Mouse (Mus musculus) forebrain, embryonic 16.5 days (tissue): ENCODE data around the gene Focad. TPM values are rescaled to one million over a fixed set of nuclear protein-coding genes. Genes with fewer than 3 reads are reported as not detected.
A peak's percentile ranks its signal among the peaks of the same experiment; 100 is the strongest.

ENCODE experiments used
- ATAC-seq: fragments of 200-750 bp; cut with Nextera tagmentation; 2 replicates; pipeline ENCODE4 v1.8.0; 2017; ENCODE audit warnings: mild to moderate bottlenecking, moderate library complexity
- H3K27ac ChIP-seq: fragments of 300-500 bp; sonication (generic); 2 replicates; pipeline ENCODE4 v1.5.1; 2014; ENCODE audit warnings: low read length, control low read depth
- H3K27me3 ChIP-seq: fragments of 300-500 bp; sonication (generic); replicated peaks from 2 replicates; pipeline ENCODE4 v1.6.1; 2014; ENCODE audit warnings: low read length; ENCODE audit not compliant: control insufficient read depth, insufficient read depth
- H3K36me3 ChIP-seq: fragments of 300-500 bp; sonication (generic); 2 replicates; pipeline ENCODE4 v1.6.1; 2014; ENCODE audit not compliant: control insufficient read depth, insufficient read depth
- H3K4me1 ChIP-seq: fragments of 300-500 bp; sonication (generic); replicated peaks from 2 replicates; pipeline ENCODE4 v1.6.1; 2014; ENCODE audit warnings: low read length; ENCODE audit not compliant: control insufficient read depth, insufficient read depth
- H3K4me2 ChIP-seq: fragments of 300-500 bp; sonication (generic); 2 replicates; pipeline ENCODE4 v1.6.1; 2014; ENCODE audit warnings: mild to moderate bottlenecking, low read length, control low read depth
- H3K4me3 ChIP-seq: fragments of 300-500 bp; sonication (generic); replicated peaks from 2 replicates; pipeline ENCODE4 v1.5.1; 2014; ENCODE audit warnings: mild to moderate bottlenecking, low read length, control low read depth
- H3K9ac ChIP-seq: fragments of 300-500 bp; sonication (generic); replicated peaks from 2 replicates; pipeline ENCODE4 v1.6.1; 2014; ENCODE audit warnings: low read depth, low read length, control low read depth
- H3K9me3 ChIP-seq: fragments of 300-500 bp; sonication (generic); 2 replicates; pipeline ENCODE4 v1.6.1; 2016; ENCODE audit warnings: low read length; ENCODE audit not compliant: control insufficient read depth
- WGBS: fragments of 180-500 bp; shearing (Covaris S2); extraction: QIAGEN DNeasy Blood & Tissue Kit; methylation state at CpG from one replicate; pipeline ENCODE4 v1.1.7; 2014; 5-methylcytosine and 5-hydroxymethylcytosine counted together
- polyA plus RNA-seq: library from polyadenylated mRNA; unstranded; fragments of >200 nt; fragmentation: Nextera tagmentation; extraction: Ambion mirVana; gene quantifications from 2 replicates; pipeline ENCODE4 v1.2.1, GENCODE M21; 2015

The Focad gene
- polyA plus RNA-seq, 1 experiment from 2014 or later = 21.1 TPM

DNA sequence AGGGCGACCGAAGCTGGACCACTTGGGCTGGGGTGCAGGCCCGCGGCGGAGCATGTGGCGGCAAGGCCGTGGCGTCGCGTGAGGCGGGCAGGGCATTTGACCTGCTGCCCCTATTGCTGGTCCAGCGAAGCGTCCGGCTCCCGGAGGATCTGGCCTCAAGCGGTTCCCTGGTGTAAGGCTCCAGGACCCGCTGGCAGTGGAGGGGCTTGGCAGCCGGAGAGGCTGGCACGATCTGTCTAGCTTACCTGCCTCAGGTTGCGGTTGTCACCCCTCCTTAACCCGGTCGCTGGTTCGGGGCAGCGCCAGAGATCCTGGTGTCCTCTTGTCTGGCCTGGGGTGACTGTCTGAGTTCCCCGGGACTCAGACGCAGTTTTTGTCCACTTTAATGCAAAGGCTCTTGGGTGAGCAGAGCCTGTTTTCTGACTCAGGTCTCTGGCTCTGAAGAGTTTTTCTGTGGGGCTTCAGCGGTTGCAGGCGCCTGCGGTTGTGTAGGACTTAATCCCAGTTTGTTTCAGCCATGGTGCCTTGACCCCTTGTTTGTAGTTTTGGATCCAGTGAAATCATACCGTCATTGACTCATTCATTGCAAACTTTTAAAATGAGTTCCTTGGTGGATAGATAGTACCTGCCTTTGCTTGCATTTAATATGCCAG, 465 bp downstream of the Focad start:
- Histone ChIP-seq H3K4me2 (peak overlapping the region; percentile 60), H3K4me3 (peak overlapping the region; percentile 73), H3K27ac (no peak overlapping the region), H3K9ac (peak overlapping the region; percentile 75), H3K9me3 (no peaks in the 10 kb centered on the region), H3K36me3 (no peaks in the 10 kb centered on the region), H3K4me1 (peaks cover 4% of the 10 kb centered on the region), H3K27me3 (no peaks in the 10 kb centered on the region)
- peak; percentile 47; the same call in 1 of the 2 replicates for ATAC-seq
- WGBS = under 1% methylated on average over 30 of the region's 30 CpGs

GRCm38 (mm10) chr4:88095693-88096092, 1.3 kb downstream of the Focad start:
- no peaks in the 10 kb centered on the region for H3K27me3 ChIP-seq
- H3K9ac ChIP-seq = no peak overlapping the region
- 72% methylated on average over 2 of the region's 2 CpGs for WGBS
- H3K4me2 ChIP-seq = no peak overlapping the region
- no peaks in the 10 kb centered on the region for H3K9me3 ChIP-seq
- H3K27ac ChIP-seq = no peak overlapping the region
- no peaks in the 10 kb centered on the region for H3K36me3 ChIP-seq
- no peak overlapping the region for H3K4me3 ChIP-seq
- ATAC-seq = no peak
- H3K4me1 ChIP-seq = peaks cover 4% of the 10 kb centered on the region

DNA sequence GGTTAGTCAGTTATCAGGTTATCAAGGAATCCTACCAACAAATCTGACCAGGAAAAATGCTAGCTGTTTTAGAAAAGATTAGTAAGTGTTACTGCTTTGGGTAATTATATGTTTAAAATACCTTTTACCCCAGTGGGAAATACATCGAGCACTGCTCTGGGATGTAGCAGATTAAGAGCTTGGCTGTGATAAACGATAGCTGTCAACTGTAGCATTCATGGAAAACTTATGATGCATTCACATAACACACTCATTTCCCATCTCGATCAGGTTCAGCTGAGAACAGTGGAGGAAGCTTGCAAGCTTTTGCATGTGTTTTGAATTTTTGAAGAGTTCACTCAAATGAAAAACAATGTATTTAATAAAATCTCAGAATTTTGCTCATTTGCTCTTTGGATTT, 14.2 kb downstream of the Focad start:
- Histone ChIP-seq H3K27me3 (no peaks in the 10 kb centered on the region), H3K4me1 (0 out of 2 replicates have a peak, but pooled peaks cover 2% of the 10 kb centered on the region), H3K9me3 (no peaks in the 10 kb centered on the region), H3K4me2 (no peak overlapping the region), H3K27ac (no peak overlapping the region), H3K9ac (no peak overlapping the region), H3K4me3 (no peak overlapping the region), H3K36me3 (no peaks in the 10 kb centered on the region)
- ATAC-seq = no peak
- 57% methylated on average over 3 of the region's 3 CpGs for WGBS

GRCm38 (mm10) chr4:88117331-88117730, 22.9 kb downstream of the Focad start:
- no peak for ATAC-seq
- no peak overlapping the region for H3K27ac ChIP-seq
- WGBS = 72% methylated on average over 3 of the region's 3 CpGs
- H3K27me3 ChIP-seq = no peaks in the 10 kb centered on the region
- no peaks in the 10 kb centered on the region; the same call in 1 of the 2 replicates for H3K9me3 ChIP-seq
- H3K9ac ChIP-seq = no peak overlapping the region
- no peak overlapping the region for H3K4me2 ChIP-seq
- no peak overlapping the region for H3K4me3 ChIP-seq
- H3K4me1 ChIP-seq = no peaks in the 10 kb centered on the region
- H3K36me3 ChIP-seq = no peaks in the 10 kb centered on the region

DNA sequence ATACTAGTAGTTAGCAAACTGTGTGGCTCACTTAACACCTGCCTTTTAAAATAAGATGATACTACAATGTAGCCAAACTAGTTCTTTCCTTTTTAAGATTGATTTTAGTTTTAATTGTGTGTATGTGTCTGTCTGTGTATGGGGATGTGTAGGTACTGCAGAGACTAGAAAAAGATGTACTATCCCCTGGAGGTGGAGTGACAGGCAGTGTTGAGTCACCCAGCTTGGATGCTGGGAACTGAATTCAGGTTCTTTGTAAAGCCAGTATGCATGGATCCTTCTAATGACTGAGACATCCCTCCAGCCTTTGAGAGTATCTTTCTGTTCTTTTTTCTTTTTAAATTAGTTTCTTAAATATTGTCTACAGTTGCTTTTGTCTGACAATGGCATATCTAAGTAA, 23.5 kb downstream of the Focad start:
- no peak for ATAC-seq
- Histone ChIP-seq H3K27ac (no peak overlapping the region), H3K9me3 (no peaks in the 10 kb centered on the region; the same call in 1 of the 2 replicates), H3K36me3 (no peaks in the 10 kb centered on the region), H3K4me1 (no peaks in the 10 kb centered on the region), H3K27me3 (no peaks in the 10 kb centered on the region), H3K4me3 (no peak overlapping the region), H3K9ac (no peak overlapping the region), H3K4me2 (no peak overlapping the region)

- no peaks in the 10 kb centered on the region; the same call in 1 of the 2 replicates for H3K9me3 ChIP-seq
- H3K4me3 ChIP-seq = no peak overlapping the region
- no peak overlapping the region for H3K4me2 ChIP-seq
- no peaks in the 10 kb centered on the region for H3K4me1 ChIP-seq
- no peak for ATAC-seq
- no peak overlapping the region for H3K9ac ChIP-seq
- H3K27me3 ChIP-seq = no peaks in the 10 kb centered on the region
- 91% methylated on average over 5 of the region's 5 CpGs for WGBS
- no peak overlapping the region for H3K27ac ChIP-seq
- no peaks in the 10 kb centered on the region for H3K36me3 ChIP-seq
These were observed 24.4 kb downstream of the Focad start for GRCm38 (mm10) chr4:88118750-88119395.

GRCm38 (mm10) chr4:88120091-88120490, 25.7 kb downstream of the Focad start:
- Histone ChIP-seq H3K27me3 (no peaks in the 10 kb centered on the region), H3K4me2 (no peak overlapping the region), H3K36me3 (no peaks in the 10 kb centered on the region)

GRCm38 (mm10) chr4:88122472-88122871, 28.0 kb downstream of the Focad start:
- H3K4me1 ChIP-seq = no peaks in the 10 kb centered on the region
- no peaks in the 10 kb centered on the region for H3K36me3 ChIP-seq
- H3K27ac ChIP-seq = no peak overlapping the region
- no peaks in the 10 kb centered on the region for H3K9me3 ChIP-seq
- 90% methylated on average over 3 of the region's 3 CpGs for WGBS
- no peak for ATAC-seq
- no peaks in the 10 kb centered on the region for H3K27me3 ChIP-seq
- no peak overlapping the region for H3K4me3 ChIP-seq
- H3K4me2 ChIP-seq = no peak overlapping the region
- no peak overlapping the region for H3K9ac ChIP-seq

More at GRCm38 (mm10) chr4:88120091-88120490, 25.7 kb downstream of the Focad start:
- no peak overlapping the region for H3K9ac ChIP-seq
- ATAC-seq = no peak
- H3K4me1 ChIP-seq = no peaks in the 10 kb centered on the region
- H3K27ac ChIP-seq = no peak overlapping the region
- no peaks in the 10 kb centered on the region for H3K9me3 ChIP-seq
- no peak overlapping the region for H3K4me3 ChIP-seq

DNA sequence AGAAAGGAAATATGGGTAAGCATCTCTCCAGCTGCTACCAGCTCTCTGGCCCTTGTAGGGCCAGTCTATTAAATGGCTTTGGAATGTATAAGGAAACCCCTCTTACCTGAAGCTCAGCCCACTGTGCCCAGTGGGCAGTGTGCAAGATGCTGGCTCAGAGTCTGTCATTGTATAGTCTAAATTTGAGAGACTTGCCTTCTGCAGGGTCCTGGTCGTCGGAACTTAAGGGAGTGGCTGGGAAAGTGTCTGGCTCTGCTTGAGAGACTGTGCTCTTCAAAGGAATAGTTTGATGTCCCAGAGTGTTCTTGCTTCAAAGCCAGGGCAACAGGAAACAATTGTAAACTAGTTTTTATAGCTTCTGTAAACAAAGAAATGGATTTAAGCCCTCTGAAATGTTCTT, 41.5 kb downstream of the Focad start:
- Histone ChIP-seq H3K36me3 (no peaks in the 10 kb centered on the region), H3K27ac (peak overlapping the region; percentile 60), H3K9me3 (no peaks in the 10 kb centered on the region), H3K4me3 (no peak overlapping the region), H3K4me1 (peaks cover 9% of the 10 kb centered on the region), H3K27me3 (no peaks in the 10 kb centered on the region), H3K9ac (no peak overlapping the region), H3K4me2 (no peak overlapping the region)
- 18% methylated on average over 2 of the region's 2 CpGs for WGBS
- peak; percentile 36; the same call in 1 of the 2 replicates for ATAC-seq
